Mouse (Mus musculus): Measurements from ENCODE around the gene Fdxr.

DNA sequence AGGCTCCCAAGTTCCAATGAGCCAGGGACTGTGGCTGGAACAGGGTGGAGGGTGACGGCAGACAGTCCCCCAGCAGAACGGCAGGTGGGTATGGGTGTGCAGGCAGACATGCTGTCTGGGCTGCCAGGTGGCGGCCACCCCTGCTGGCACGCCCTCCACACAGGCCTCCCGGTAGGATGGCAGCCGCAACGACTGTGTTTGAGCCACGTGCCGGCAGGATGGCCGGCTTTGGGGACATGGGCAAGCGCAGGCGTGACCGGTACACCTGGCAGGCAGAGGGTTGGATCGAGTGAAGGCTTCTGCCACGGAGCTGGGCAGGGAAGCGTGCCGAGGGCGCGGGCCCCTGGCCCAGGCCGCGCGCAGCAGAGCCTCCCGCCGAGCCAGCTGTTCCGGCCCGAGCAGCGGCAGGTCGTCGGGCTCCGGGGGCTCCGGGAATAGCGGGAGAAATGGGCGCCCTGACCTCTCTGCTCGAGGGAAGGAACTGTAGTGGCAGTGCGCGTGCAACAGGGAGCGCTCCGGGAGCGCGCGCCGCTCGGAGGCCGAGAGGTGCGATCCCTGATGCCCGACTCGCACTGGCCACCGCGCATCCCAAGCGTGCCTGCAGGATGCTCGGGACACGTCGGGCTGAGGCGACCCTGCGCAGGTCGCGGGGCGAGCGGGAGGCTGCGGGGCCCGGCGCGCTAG is 27.0 kb downstream of the Fdxr start:
- TF ChIP-seq POLR2A (IDR thresholded peaks at IDR 0.05; ENCODE audit: low read depth, low read length) (no peak), CTCF (IDR thresholded peaks at IDR 0.05; ENCODE audit: extremely low read depth, insufficient read length, insufficient replicate concordance, low read depth, low read length) (no peak)

All from small intestine, adult 2 months (tissue).